Mouse (Mus musculus) retina, embryonic 14.5 days (tissue): ENCODE data around the gene Timeless.
"Not testable (repeated sequence)": the region's sequence is repeated elsewhere in the genome, so short reads cannot be mapped to it uniquely, and the experiment has no call there.

Experiments used
- DNase-seq: peaks from one replicate; pipeline ENCODE4 v3.0.0-alpha.2; 2015; ENCODE audit warnings: low spot score

Timeless gene

DNA sequence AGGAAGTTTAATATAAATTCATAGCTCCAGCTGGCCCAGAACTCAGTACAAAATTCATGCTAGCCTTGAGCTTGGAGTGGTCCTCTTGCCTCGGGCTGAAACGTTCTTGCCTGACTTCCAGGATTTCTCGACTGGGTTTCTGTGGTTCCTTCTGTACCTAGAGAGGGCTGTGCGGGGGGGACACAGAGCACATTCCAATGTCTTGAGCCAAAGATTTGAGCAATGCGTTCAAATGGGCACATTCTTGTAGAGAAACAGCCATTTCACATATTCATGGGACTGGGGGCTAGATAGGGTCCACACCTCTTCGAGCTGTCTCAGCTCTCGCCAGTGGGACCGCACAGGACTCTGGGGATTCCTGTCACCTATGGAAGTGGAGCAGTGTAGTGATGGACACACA is 24.1 kb downstream of the Timeless start:
- DNase-seq = no peak

DNA sequence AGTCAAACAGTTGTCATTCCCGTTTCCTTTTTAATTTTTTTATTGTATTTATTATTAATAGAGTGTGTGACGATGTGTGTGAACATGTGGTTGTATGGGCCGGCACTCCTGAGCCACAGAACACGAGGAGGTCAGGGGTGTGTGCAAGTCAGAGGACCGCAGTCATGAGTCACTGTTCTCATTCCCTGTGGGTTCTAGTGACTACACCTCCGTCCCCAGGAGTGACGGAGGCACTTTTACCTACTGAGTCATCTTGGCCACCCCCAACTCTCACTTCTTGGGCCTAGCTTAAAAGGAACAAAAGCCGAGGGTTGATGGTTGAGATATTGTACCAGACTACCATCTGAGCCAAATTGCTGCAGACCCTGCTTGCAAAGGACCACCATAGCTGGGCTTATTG is 24.5 kb downstream of the Timeless start:
- no peak for DNase-seq

DNA sequence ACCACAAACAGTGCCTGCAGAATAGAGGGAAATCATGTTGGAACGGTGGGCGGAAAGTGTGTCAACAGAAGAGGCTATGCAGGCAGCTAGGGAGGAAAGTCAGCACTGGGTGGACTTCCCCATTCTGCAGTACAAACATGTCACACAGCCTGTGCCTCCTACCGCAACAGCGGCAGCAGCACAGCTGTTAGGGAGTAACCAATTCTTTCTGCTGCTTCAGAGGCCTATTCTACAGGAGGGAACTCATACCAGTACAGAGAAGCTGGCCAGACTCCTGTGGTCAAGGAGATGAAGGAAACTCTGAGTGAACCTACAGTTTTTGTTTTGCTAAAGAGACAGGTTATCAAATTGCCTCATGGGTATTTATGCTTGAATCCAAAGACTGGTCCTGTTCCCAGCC is 27.1 kb downstream of the Timeless start:
- DNase-seq = no peak

DNA sequence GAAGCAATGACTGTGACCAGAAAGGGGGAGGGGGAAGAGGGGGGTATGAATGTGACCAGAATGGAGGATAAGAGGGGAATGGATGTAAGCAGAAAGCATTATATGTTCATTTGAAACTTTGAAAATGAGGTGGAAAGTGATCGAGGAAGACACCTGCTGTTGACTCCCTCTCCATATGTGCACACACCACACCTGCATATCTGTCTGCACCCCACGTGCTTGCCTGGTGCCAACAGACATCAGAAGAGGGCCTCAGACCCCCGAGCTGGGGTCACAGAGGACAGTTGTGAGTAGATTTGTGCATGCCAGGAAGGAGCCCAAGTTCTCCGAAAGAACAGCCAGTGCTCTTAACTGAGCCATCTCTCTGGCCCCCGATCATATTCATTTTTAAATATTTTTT is 28.1 kb downstream of the Timeless start:
- DNase-seq = no peak

DNA sequence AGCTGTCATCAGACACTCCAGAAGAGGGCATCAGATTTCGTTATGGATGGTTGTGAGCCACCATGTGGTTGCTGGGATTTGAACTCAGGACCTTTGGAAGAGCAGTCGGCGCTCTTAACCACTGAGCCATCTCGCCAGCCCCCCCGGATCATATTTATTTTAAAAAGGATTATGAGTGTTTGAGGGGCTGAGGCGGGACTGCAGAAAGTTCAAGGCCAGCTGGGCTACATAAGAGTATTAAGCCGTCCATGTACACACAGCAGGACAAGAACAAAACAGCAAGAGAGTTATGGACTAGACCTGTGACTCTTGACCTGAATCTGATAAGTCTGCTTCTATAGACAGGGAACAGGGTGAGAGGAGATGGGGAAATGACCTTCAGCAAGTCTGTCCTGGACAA is 28.5 kb downstream of the Timeless start:
- not testable (repeated sequence) for DNase-seq

DNA sequence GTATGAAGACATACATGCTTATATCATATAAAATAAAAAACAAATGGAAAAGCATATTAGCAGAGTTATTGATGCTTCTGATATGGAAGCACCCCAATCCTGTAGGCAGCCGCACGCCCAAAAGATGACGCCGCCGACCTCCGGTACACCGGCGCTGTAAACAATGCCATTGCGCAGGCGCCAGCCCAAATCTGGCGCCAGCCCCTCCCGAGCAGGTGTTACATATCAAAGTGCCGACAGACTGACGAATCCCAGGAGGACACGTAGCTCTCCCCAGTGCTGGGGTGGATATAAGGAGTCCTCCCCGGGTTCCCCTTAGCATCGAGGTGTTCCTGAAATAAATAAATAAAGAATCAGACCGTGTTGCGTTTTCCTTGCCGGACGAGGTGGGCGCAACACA is 30.4 kb downstream of the Timeless start:
- DNase-seq = no peak

DNA sequence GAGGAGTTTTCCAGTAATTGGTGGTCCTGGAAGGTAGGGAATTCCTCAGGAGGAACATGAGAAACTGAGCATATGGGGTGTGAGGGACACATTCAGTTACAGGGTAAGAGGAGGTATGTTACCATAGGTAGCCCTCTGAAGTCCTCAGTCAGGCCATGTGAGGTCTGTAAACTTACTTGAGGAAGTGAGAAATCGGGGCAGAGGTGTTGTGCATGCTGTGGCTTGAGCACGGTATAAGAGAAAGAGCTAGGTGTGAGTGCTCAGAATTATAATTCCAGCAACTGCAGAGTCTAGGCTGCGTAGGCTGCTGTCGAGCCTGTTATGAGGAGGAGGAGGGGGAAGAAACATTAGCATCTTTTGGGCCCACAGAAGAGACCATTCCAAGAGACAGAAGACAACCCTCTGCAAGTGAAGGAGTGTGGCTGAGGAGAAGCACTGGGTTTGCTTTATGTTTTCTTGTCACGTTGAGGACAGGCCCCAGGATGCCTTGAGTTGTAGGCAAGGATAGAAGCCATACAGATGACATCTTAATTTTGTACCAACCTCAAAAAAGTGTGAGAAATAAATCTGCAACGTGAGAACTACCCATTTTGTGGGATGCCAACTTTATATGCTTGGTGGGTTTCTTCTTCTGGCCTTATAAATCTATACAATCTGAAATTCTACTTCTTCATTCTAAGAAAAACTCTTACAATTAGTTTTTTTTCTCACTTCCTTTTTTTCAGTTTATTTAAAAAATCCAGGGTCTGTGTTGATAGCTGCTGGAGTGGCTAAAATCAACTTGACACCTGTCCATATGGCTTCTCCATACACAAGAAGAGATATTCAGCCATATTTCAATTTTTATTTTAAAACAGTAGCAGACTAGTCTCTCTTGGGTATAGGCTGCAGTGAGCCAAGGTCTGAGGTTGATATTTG is 31.8 kb downstream of the Timeless start:
- no peak for DNase-seq

DNA sequence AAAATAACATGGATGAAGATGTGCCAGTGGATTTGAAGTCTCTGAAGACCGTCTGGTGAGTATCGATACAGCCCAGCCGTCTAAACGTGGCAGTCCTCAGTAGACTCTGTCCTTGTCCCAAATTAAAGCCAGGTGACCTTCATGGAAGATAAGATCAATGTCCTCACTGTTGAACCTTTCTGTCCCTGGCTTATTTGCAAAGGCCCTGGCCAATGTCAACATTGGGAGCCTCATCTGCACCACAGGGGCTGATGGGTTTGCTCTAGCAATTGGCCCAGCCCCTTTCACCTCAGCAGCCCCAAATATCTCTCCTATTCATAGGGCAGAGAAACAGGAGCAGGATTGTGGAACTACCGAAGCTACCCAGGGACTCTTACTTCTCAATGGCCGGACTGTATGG is 36.5 kb downstream of the Timeless start, which contains the start of gene Apof:
Gene Apof, plus strand, starts transcription at position 301 of the 400 bp plus-strand sequence.
- no peak for DNase-seq

DNA sequence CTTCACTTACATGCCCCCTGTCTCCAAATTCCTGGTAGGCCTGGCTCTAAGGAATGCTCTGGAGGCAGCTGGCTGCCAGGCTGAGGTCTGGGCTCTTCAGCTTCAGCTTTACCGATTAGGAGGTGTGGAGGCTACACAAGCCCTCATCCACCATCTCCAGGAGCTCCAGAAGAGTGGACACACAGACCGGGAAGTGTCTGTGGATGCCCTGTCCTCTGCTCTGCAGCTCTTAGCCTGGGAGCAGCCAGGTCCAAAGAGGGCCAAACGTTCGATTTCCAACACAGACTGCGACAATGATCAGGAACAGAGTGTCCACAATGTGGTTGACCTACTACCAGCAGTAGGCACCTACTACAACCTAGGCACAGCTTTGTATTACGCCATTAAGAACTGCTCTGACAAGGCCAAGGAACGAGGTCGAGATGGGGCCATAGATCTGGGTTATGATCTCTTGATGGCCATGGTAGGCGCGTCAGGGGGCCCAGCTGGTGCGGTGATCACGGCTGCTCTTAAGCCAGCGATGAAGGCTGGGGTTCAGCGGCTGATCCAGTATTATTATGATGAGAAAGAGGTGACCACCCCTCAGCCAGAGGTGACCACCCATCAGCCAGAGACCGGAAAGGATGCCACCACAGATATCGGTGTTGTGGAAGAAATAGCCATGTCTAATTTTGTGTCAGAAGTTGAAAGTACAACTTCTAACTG is 37.5 kb downstream of the Timeless start:
- no peak for DNase-seq

DNA sequence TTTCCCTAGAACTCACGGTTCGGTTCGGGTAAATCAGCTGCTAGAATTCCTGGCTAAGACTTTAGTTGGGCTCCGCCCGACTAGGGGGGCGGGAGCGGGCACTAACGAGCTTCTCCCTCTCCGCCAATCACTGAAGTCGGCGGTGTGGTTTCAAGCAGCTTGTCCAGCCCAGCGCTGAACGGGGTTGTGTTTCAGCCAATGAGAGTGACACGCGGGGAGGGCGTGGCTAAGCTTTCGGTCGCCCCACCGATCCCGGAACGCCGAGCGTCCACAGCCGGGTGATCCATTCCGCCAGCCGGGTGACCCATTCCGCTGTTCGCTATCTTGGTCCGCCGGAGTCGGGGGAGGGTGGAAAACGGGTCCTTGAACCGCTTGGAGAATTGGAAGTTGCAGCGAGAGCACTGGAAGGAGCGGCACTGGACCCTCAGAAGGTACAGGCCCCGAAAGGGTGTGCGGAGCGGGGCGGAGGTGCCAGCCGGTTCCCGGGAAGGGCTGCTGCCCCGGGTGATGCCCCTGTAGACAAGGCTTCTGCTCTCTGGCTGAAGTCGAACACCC is 38.5 kb downstream of the Timeless start, which contains the start of gene Stat2:
Gene Stat2, plus strand, starts transcription at position 273 of the 555 bp plus-strand sequence.
- peak; percentile 97 for DNase-seq

DNA sequence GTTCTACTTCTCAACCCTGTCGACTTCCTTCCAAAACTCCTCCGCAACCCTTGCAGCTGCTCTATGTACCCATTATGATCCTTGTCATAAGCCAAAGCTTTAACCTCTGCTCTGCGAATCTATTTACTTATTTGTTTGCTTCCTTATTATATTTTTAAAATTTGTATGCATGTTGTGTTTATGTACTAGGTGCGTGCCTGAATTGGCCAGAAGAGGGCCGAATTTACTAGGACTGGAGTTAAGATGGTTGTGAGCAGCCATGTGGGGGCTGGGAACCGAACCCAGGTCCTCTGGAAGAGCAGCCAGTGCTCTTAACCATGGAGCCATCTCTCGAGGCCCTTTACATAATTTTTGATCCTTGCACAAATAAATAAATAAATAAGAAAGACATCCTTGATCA is 39.0 kb downstream of the Timeless start:
- DNase-seq = no peak

DNA sequence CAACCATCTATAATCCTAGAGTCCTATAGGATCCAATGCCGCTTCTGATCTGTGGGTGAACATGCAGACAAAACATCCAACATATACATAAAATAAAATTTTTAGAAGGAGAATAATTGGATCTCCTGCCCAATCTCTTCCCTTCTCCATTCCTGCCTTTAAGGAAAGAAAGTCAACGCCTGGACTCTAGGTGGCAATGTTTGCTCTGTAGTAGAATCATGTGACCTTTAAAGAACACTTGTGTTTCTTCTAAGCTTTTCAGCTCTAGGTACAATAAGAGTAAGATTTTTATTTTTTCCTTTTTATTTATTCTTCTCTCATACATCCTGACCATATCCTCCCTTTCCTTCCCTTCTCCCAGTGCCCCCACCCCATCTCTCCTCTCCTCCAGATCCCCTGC is 40.0 kb downstream of the Timeless start:
- DNase-seq = no peak

DNA sequence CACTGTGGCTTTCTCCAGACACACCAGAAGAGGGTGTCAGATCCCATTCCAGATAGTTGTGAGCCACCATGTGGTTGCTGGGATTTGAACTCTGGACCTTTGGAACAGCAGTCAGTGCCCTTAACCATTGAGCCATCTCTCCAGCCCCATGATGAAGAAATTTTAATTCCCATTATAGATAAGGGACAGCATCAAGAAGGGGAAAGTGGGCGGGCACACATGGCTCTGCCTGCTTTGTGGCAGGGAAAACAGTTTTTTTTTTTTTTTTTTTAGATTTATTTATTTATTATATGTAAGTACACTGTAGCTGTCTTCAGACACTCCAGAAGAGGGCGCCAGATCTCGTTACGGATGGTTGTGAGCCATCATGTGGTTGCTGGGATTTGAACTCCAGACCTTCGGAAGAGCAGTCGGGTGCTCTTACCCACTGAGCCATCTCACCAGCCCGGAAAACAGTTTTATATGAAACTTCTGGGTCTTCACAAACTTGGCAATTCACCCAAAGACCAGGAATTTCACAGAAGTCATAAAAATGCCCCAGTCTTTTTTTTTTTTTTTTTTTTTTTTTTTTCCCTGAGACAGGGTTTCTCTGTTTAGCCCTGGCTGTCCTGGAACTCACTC is 41.1 kb downstream of the Timeless start:
- DNase-seq = not testable (repeated sequence)

DNA sequence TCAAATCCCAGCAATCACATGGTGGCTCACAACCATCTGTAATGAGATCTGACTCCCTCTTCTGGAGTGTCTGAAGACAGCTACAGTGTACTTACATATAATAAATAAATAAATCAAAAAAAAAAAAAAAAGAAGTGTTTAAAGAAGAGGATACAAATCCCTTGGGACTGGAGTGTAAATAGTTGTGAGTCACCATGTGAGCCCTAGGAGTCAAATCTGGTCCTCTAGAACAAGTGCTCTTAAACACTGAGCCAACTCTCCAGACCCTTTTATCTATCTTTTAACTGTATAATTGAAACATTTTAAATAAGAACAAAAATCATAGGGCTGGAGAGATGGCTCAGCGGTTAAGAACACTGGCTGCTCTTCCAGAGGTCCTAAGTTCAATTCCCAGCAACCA is 43.5 kb downstream of the Timeless start:
- not testable (repeated sequence) for DNase-seq

DNA sequence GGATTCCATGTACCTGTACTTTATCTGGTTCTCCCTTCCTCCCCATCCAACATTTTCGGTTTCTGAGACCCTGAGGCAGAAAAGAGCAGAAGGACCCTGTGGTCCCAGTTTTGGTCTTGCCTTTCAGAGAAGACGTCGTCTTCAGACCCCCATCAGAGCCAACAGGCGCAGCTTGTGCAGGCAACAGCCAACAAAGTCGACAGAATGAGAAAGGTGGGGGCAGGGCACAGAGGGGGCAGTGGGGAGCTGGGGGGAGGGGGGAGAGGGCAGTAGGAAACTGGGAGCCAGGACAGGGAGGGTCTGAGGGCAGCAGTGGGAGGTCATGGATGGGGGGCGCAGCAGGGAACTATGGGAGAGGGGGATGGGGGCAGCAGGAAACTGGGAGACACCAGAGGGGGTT is 46.3 kb downstream of the Timeless start:
- no peak for DNase-seq

DNA sequence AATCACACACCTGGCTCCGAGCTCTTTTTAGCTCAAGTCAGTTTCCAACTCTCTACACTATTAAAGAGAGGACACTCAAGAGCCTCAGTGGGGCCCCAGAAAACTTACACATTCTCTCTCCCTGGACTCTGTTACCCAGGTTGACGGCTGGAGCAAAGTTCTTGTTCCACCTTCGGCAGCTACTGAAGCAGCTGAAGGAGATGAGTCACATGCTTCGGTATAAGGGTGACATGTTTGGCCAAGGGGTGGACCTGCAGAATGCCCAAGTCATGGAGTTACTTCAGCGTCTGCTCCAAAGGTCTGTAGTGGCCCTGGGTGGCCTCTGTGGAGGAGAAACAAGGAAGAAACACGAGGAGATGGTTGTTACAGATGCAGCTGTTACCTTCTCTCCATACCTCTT is 49.1 kb downstream of the Timeless start:
- no peak for DNase-seq

DNA sequence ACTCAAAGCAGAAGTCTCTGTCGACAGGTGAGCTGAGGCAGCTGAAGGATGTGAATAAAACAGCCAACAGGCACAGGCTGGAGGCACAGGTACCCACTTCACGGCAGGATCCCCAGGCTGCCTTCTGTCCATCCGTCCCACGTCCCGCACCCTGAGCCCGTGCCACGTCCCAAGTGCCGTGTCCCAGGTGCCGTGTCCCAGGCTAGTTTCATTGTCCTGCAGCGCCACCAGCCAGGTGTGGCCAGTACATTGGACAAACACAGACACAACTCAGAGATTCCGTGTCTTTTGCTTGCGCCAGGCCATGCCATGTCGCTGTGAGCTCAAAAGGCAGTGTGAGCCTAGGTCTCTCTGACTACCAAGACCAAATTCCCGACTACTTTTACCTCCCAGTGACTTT is 49.8 kb downstream of the Timeless start:
- no peak for DNase-seq

DNA sequence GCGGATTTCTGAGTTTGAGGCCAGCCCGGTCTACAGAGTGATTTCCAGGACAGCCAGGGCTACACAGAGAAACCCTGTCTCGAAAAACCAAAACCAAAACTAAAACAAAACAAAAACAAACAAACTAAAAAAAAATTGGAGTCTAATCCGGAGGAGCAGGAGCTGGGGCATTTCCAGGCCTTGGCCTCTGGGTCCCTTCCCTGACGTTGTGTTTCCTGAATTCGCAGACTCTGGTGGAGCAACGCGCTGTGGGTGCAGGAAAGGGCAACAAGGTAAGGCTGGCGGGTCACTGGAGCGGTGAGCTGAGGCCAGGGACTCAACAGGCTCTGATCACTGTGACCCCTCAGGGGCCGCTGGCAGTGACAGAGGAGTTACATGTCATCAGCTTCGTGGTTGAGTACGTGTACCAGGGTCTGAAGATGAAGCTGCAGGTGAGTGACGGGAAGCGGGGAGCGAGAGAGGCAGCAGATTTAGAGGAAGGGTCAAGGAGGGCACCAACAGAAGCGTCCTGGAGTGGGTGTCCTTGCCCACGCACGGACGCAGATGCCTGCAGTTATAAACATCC is 51.1 kb downstream of the Timeless start:
- no peak for DNase-seq

DNA sequence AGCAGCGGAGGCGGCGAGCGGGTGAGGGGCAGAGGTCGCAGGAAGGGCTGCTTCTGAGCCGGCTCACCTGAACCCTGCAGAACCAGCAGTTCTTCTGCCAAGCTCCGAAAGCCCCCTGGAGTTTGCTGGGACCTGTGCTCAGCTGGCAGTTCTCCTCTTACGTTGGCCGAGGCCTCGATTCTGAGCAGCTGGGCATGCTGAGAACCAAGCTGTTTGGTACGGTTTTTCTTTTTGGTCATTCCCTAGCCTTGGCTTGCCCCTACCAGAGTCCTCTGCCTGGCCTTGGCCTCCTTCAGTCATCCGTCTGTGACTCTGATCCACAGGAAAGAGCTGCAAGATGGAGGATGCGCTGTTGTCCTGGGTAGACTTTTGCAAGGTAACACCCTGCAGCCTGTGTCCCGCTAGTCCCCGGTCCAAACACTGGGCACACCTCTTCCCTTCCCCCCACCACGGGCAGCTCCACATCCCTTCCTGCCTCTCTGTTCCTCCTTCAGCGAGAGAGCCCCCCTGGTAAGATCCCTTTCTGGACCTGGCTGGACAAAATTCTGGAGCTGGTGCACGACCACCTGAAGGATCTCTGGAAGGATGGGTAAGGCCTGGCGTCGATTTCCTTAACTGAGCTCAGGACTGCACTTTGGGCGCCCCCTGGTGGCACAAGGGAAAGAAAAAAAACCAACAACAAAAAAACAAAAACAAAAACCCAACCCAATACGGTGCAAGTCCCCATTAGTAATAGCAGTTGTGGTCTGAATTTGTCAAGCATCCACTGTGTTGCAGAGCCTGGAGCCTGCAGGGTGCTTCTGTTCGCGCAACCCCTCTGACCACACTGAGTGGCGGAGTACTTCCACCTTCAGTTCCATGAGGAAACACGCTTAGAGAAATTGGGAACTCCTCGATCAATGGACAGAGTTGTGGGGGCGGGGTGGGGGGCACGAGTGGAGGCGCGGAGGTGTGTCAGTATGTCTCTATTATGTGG is 52.0 kb downstream of the Timeless start:
- DNase-seq = peak; percentile 84

DNA sequence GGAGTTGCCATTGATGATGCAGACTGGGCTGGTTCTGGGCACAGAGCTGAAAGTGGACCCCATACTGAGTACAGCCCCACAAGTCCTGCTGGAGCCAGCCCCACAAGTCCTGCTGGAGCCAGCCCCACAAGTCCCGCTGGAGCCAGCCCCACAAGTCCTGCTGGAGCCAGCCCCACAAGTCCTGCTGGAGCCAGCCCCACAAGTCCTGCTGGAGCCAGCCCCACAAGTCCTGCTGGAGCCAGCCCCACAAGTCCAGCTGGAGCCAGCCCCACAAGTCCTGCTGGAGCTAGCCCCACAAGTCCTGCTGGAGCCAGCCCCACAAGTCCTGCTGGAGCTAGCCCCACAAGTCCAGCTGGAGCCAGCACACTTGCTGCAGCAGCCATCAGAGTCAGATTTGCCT is 58.7 kb downstream of the Timeless start:
- DNase-seq = not testable (repeated sequence)
